19 mouse cellular contexts compared by ENCODE assay signal in the genomic region with DNA sequence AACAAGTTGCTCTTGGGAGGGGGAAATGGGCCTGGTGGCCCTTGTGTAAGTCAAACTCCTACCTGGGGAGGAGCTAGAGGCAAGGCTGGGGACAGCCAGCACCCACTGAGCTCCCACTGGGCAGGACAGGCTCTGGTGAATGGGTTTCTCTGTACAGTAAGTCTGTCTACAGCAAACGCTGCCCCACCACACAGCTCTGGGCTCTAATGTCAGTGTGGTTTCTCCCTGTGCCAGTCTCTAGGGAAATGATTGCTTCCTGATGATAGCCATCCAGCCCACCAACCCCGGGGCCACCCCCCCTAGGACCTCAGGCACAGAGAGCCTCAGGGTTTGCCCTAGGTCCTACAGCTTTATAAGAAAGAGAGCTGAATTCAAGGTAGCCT. TPM values are rescaled to one million over a fixed set of nuclear protein-coding genes. Genes with fewer than 3 reads are reported as not detected.
DNase-seq lines count a peak whose midpoint lies in the region; ATAC-seq lines count a peak whose summit lies in the region.
"Had no signal": no experiment of that assay in that cellular context is flagged by ENCODE, and none has a peak within 500 bp of the region (broad histone marks: within the 10 kb centered on the region; RNA-seq: fewer than 3 reads in every experiment).

No protein-coding gene starts in this region.

- H3K36me3 ChIP-seq in hindbrain, embryonic 12.5 days, result 0 out of 2 replicates have a peak, but pooled peaks cover 3% of the 10 kb centered on the region
- no peaks in the 10 kb centered on the region for H3K36me3 ChIP-seq in midbrain, embryonic 15.5 days (replicated peaks)
- H3K36me3 ChIP-seq in intestine, embryonic 16.5 days (ENCODE audit: control insufficient read depth, insufficient read depth, low read length), result peaks cover 2% of the 10 kb centered on the region; the same call in 1 of the 2 replicates

- H3K9ac ChIP-seq in hindbrain, embryonic 12.5 days, result no peak overlapping the region
- no peak overlapping the region for H3K9ac ChIP-seq in midbrain, embryonic 15.5 days
- H3K9ac ChIP-seq in intestine, embryonic 16.5 days (ENCODE audit: low read depth, low read length), result no peak overlapping the region
- H3K9ac ChIP-seq: limb, embryonic 15.5 days; liver, postnatal 0 days had no signal

- H3K9me3 ChIP-seq in hindbrain, embryonic 12.5 days (replicated peaks), result no peaks in the 10 kb centered on the region
- no peaks in the 10 kb centered on the region for H3K9me3 ChIP-seq in midbrain, embryonic 15.5 days
- H3K9me3 ChIP-seq in intestine, embryonic 16.5 days (ENCODE audit: control insufficient read depth, low read length), result no peaks in the 10 kb centered on the region
- H3K9me3 ChIP-seq: heart, embryonic 12.5 days; limb, embryonic 15.5 days had no signal

- H3K4me1 ChIP-seq in hindbrain, embryonic 12.5 days, result peaks cover 55% of the 10 kb centered on the region
- peaks cover 59% of the 10 kb centered on the region for H3K4me1 ChIP-seq in midbrain, embryonic 15.5 days
- H3K4me1 ChIP-seq in intestine, embryonic 16.5 days (ENCODE audit: control insufficient read depth, insufficient read depth, low read length), result peaks cover 6% of the 10 kb centered on the region; the same call in 1 of the 2 replicates

- DNase-seq in 3134 (ENCODE audit: extremely low read depth, insufficient read length, low spot score) (peak; percentile 55), 3T3-L1 (ENCODE audit: low read depth, low spot score) (peak; percentile 20)
- no peak for DNase-seq in heart, postnatal 14 days
- DNase-seq in right cerebral cortex, postnatal 4 days, result no peak
- DNase-seq: heart, postnatal 4 days; liver, postnatal 0 days; right cerebral cortex, postnatal 14 days; thymus, adult 18-20 months had no signal

- 0 out of 2 replicates have a peak overlapping the region, but pooled peaks have one; percentile 9 for H3K27ac ChIP-seq in hindbrain, embryonic 12.5 days
- H3K27ac ChIP-seq in midbrain, embryonic 15.5 days, result peak overlapping the region; percentile 78; the same call in 1 of the 2 replicates
- no peak overlapping the region for H3K27ac ChIP-seq in intestine, embryonic 16.5 days (ENCODE audit: low read length)
- H3K27ac ChIP-seq: limb, embryonic 15.5 days had no signal

- H3K4me3 ChIP-seq in hindbrain, embryonic 12.5 days, result no peak overlapping the region
- no peak overlapping the region for H3K4me3 ChIP-seq in midbrain, embryonic 15.5 days
- no peak overlapping the region for H3K4me3 ChIP-seq in intestine, embryonic 16.5 days (ENCODE audit: low read length)
- H3K4me3 ChIP-seq: heart, embryonic 12.5 days; limb, embryonic 15.5 days had no signal

- 35% methylated on average over 2 of the region's 2 CpGs for WGBS in hindbrain, embryonic 12.5 days
- 41% methylated on average over 2 of the region's 2 CpGs for WGBS in midbrain, embryonic 15.5 days
- WGBS in intestine, embryonic 16.5 days, result 57% methylated on average over 2 of the region's 2 CpGs

- no peak for ATAC-seq in hindbrain, embryonic 12.5 days (ENCODE audit: low FRiP score)
- 0 out of 2 replicates have a peak, but pooled peaks have one; percentile 5 for ATAC-seq in midbrain, embryonic 15.5 days (replicated peaks)
- ATAC-seq in intestine, embryonic 16.5 days, result no peak

- H3K4me2 ChIP-seq in hindbrain, embryonic 12.5 days (replicated peaks), result no peak overlapping the region
- H3K4me2 ChIP-seq in midbrain, embryonic 15.5 days, result no peak overlapping the region
- H3K4me2 ChIP-seq in intestine, embryonic 16.5 days (ENCODE audit: low read depth, low read length), result no peak overlapping the region
- H3K4me2 ChIP-seq: heart, embryonic 12.5 days; limb, embryonic 15.5 days had no signal

- 0 out of 2 replicates have a peak, but pooled peaks cover 7% of the 10 kb centered on the region for H3K27me3 ChIP-seq in hindbrain, embryonic 12.5 days
- H3K27me3 ChIP-seq in midbrain, embryonic 15.5 days (replicated peaks), result 0 out of 2 replicates have a peak, but pooled peaks cover 3% of the 10 kb centered on the region
- H3K27me3 ChIP-seq in intestine, embryonic 16.5 days (replicated peaks; ENCODE audit: control insufficient read depth, insufficient read depth, low read length), result no peaks in the 10 kb centered on the region
- H3K27me3 ChIP-seq: limb, embryonic 15.5 days had no signal

- intact Hi-C loops in heart, postnatal 14 days (cut with DNase I), result no loop called here

RNA-seq across cellular contexts. Expression of a gene that starts 1.0 kb away (rescaled TPM):
- polyA plus RNA-seq in hindbrain, embryonic 12.5 days (2016; fragmentation: Nextera tagmentation; extraction: Ambion mirVana), result 0.10 and 0.18 TPM in 2 replicates
- polyA plus RNA-seq in midbrain, embryonic 15.5 days (2015; fragmentation: Nextera tagmentation; extraction: Ambion mirVana), result 0.05 and 0.09 TPM in 2 replicates
- not detected for total RNA-seq in heart, postnatal 14 days (2021)
- 0.07 TPM in 1 of 2 replicates, not detected in the other for polyA plus RNA-seq in intestine, embryonic 16.5 days (2015; fragmentation: Nextera tagmentation; extraction: Ambion mirVana)
- total RNA-seq: adrenal gland, postnatal 4 days; gastrocnemius, postnatal 4 days; heart, postnatal 4 days; layer of hippocampus, adult 18-20 months; left cerebral cortex, adult 8-10 months had no signal
- polyA plus RNA-seq: heart, embryonic 12.5 days; kidney, embryonic 14.5 days had no signal

RNA-seq across cellular contexts. Expression of a gene that starts 36.5 kb away (rescaled TPM):
- 3.7 and 4.4 TPM in 2 replicates for polyA plus RNA-seq in hindbrain, embryonic 12.5 days (2016; fragmentation: Nextera tagmentation; extraction: Ambion mirVana)
- polyA plus RNA-seq in midbrain, embryonic 15.5 days (2015; fragmentation: Nextera tagmentation; extraction: Ambion mirVana), result 19.6 and 20.2 TPM in 2 replicates
- total RNA-seq in heart, postnatal 14 days (2021), result under 1 TPM in 1 of 2 experiments, not detected in 1; 0.05 TPM
- polyA plus RNA-seq in intestine, embryonic 16.5 days (2015; fragmentation: Nextera tagmentation; extraction: Ambion mirVana), result 0.70 and 0.77 TPM in 2 replicates
- total RNA-seq: heart, postnatal 4 days had no signal
- polyA plus RNA-seq: activated CD4-positive, CD25-positive, alpha-beta regulatory T cell, adult 4 months; liver, postnatal 0 days had no signal

Comparison
In these comparisons a context has a peak if more than half of its experiments do, and no peak if none do; other contexts are left out.
1. DNase-seq: peak in 3134 (single experiment) and 3T3-L1 (single experiment); none in heart, postnatal 14 days (0 of 2) and right cerebral cortex, postnatal 4 days (single experiment).